Mouse (Mus musculus): ENCODE measurements around the gene Coq8a. TPM values are rescaled to one million over a fixed set of nuclear protein-coding genes. Genes with fewer than 3 reads are reported as not detected.

Gene Coq8a
- polyA plus RNA-seq, 1 experiment from 2014 or later, result 2.6 TPM

DNA sequence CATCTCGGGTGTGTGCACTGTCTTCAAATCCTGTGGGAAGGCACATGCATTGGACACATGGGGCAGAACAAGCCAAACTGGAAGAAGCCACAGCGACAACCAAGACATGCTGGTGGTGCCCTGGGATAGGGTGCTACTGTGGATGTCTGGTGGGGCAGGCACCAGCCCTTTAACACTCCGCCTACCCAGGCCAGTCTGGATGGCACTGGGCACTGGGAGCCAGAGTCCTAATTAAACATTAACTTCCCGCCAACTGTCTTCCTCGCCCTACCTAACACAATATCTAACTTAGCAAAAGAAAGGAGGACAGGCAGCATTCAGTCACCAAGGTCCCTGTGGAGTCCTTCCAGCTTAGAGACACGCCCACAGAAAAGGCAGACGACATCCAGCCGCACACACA is 23.8 kb downstream of the Coq8a start:
- in situ Hi-C loops (cut with MboI; ENCODE audit: low pct_unique_long_range_greater_than_20kb), result loop anchor here (5.0 kb wide), 2 partner anchors 42 to 247 kb away; no protein-coding TSS in a partner anchor
- POLR2A ChIA-PET, result interaction anchor here (0.6 kb wide), 1 partner anchor 159 kb away, joined by 4 read pairs; no protein-coding TSS in a partner anchor
- H3K27me3 ChIP-seq, result no peaks in the 10 kb centered on the region
- peak; percentile 42 for ATAC-seq
- CTCF ChIA-PET, result interaction anchor here (1.4 kb wide), 1 partner anchor 41 kb away, joined by 3 read pairs; no protein-coding TSS in a partner anchor
- DNase-seq (ENCODE audit: low read depth, low spot score), result no peak
- TF ChIP-seq CTCF (IDR thresholded peaks at IDR 0.05), result no peak

DNA sequence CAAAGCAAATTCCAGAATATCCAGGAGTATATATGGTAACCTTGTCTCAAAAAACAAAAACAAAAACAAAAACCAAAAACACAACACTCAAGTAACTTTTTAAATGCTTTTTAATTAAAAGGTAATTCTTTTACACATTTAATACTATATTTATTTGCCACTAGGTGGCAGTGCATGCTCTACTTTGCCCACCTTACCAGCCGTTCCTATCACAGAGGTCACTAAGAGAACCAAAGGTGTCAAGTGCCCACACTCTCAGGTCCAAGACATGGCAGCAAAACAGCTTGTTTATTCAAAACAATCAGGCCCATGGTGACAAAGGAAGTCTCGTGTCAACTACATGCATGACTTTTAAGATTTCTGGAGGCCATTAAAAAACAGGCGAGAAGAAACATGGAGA is 24.2 kb downstream of the Coq8a start:
- TF ChIP-seq CTCF (IDR thresholded peaks at IDR 0.05), result no peak
- in situ Hi-C loops (cut with MboI; ENCODE audit: low pct_unique_long_range_greater_than_20kb), result loop anchor here (5.0 kb wide), 2 partner anchors 42 to 247 kb away; no protein-coding TSS in a partner anchor
- DNase-seq (ENCODE audit: low read depth, low spot score) (no peak), ATAC-seq (no peak)
- ChIA-PET POLR2A (interaction anchor here (0.6 kb wide), 1 partner anchor 159 kb away, joined by 4 read pairs; no protein-coding TSS in a partner anchor), CTCF (interaction anchor here (1.4 kb wide), 1 partner anchor 42 kb away, joined by 3 read pairs; no protein-coding TSS in a partner anchor)
- no peaks in the 10 kb centered on the region for H3K27me3 ChIP-seq

DNA sequence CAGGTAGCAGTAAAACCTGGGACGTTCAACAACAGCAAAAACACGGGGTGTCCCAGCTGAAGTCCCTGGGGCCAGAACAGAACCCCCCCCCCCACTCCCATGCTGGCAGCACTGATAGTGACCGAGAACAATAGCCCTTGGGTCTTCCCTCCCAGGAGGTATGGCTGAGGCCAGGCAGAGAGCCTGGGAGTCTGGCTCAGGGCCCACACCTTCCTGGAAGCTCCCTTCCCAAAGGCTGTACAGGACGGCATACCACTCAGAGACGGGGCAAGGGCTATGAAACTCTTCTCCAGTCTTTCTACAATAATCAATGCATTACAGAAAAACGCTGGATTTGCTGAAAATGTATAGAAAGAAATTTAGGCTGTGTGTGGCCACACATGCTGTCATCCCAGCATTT is 24.7 kb downstream of the Coq8a start:
- ChIA-PET POLR2A (no interaction called here), CTCF (interaction anchor here (0.9 to 1.4 kb wide), 2 partner anchors 40 to 42 kb away, joined by 3 to 5 read pairs; no protein-coding TSS in a partner anchor)
- ATAC-seq (no peak), DNase-seq (ENCODE audit: low read depth, low spot score) (no peak)
- TF ChIP-seq CTCF (IDR thresholded peaks at IDR 0.05), result no peak
- H3K27me3 ChIP-seq, result no peaks in the 10 kb centered on the region
- in situ Hi-C loops (cut with MboI; ENCODE audit: low pct_unique_long_range_greater_than_20kb), result loop anchor here (5.0 kb wide), 2 partner anchors 43 to 248 kb away; no protein-coding TSS in a partner anchor

DNA sequence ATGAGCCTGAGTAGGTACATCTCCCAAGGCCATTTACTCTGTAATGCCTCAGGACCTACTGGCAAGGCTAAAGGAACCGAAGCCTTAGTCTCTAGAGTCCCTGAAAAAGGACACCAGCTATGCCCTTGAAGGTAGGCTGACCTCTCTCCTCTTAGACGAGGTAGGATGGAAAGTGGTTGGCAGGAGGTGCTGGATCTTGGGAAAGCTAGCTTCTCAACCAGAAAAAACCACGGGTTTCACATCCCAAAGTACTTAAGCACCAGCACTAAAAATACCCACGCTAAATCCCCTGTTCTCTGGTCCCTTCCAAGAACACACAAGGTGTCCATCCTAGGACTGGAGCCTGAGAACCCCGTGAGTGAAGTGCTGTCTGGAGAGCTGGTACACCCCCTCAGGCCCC is 26.4 kb downstream of the Coq8a start:
- H3K27me3 ChIP-seq, result no peaks in the 10 kb centered on the region
- DNase-seq (ENCODE audit: low read depth, low spot score) (no peak), ATAC-seq (no peak)
- CTCF ChIA-PET, result interaction anchor here (1.3 kb wide), 2 partner anchors 42 to 319 kb away, joined by 3 to 4 read pairs; no protein-coding TSS in a partner anchor
- in situ Hi-C loops (cut with MboI; ENCODE audit: low pct_unique_long_range_greater_than_20kb), result no loop called here
- no peak for TF ChIP-seq CTCF (IDR thresholded peaks at IDR 0.05)
- POLR2A ChIA-PET, result interaction anchor here (0.7 kb wide), 1 partner anchor 34 kb away, joined by 3 read pairs; no protein-coding TSS in a partner anchor

DNA sequence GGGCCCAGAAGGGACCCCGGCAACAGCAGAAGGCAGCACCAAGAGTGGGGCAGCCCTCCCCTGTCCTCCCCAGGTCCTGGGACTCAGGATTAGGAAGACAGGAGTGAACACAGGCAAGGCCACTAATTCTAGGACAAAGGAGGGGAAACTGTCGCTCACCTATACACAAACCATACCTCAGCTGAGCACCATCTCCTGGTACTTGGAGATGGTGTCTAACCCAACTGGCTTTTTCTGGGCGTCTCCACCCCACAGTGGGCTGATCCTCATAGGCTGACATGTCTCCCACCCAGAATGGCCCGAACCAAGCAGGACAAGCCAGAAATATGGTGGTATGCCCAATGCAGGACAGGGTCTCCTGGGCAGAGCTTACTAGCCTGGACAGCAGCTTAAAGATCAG is 26.8 kb downstream of the Coq8a start:
- ATAC-seq, result no peak

DNA sequence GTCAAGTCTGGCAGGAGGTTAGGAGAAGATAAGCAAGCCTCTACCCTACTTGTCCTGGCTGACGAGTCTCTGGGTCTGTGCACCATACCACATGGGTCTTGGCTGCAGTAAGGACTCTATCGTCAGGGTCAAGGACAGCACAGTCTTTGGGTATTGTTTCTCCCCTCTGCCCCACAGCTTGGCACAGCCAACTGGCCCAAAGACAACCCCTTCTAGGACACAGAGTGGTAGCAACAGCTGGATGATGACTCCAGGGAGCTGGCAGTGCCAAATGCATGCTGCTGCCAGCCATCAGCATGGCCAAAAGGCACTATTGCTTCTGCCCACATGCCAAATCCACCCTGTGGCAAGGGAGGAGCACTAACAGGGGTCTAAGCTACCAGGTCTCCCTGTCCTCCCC is 27.5 kb downstream of the Coq8a start:
- in situ Hi-C loops (cut with MboI; ENCODE audit: low pct_unique_long_range_greater_than_20kb), result no loop called here
- no peaks in the 10 kb centered on the region for H3K27me3 ChIP-seq
- ChIA-PET POLR2A (no interaction called here), CTCF (no interaction called here)
- no peak for ATAC-seq
- DNase-seq (ENCODE audit: low read depth, low spot score), result no peak
- TF ChIP-seq CTCF (IDR thresholded peaks at IDR 0.05), result no peak

More for the DNA sequence above, 26.8 kb downstream of the Coq8a start:
- ChIA-PET CTCF (interaction anchor here (1.3 kb wide), 2 partner anchors 43 to 319 kb away, joined by 3 to 4 read pairs; no protein-coding TSS in a partner anchor), POLR2A (no interaction called here)
- TF ChIP-seq CTCF (IDR thresholded peaks at IDR 0.05), result no peak
- H3K27me3 ChIP-seq, result no peaks in the 10 kb centered on the region
- no peak for DNase-seq (ENCODE audit: low read depth, low spot score)
- in situ Hi-C loops (cut with MboI; ENCODE audit: low pct_unique_long_range_greater_than_20kb), result no loop called here

DNA sequence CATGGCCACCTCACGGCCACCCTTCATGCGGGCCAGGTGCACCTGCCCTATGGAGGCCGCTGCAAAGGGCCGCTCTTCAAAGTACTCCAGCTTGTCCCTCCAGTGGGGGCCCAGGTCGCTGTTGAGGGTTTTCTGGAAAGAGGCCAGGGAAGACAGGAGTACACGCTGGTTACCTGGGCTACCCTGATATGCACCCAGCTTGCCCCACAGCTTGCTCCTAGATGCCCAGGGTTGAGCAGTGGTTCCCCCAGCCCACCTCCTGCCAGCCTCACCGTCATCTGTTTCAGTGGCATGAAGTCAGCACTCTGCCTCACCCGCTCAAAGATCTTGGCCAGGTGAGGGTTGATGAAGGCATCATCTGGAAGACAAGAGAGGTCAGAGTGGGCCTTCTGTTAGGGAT is 29.3 kb downstream of the Coq8a start:
- ChIA-PET CTCF (no interaction called here), POLR2A (no interaction called here)
- ATAC-seq, result no peak
- no peaks in the 10 kb centered on the region for H3K27me3 ChIP-seq
- TF ChIP-seq CTCF (IDR thresholded peaks at IDR 0.05), result no peak
- no peak for DNase-seq (ENCODE audit: low read depth, low spot score)
- in situ Hi-C loops (cut with MboI; ENCODE audit: low pct_unique_long_range_greater_than_20kb), result no loop called here

DNA sequence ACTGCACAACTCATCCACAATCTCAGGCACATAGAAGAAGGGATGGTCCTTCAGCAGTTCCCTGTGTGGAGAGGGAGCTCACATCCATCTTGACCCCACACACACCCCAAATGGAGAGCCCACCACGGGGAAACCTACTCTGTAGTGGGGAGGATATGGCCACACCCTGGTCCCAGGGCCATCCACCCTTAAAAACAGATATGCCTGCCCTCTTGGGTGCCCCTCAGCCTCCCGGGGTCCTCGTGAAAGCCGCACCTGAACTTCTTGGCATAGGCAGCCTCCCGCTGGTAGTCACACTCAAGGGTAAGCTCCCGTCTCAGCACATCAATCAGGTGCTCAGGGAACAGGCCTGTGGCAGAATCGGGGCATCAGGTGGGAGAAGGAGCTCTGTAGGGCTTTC is 30.2 kb downstream of the Coq8a start:
- POLR2A ChIA-PET, result interaction anchor here (0.6 kb wide), 1 partner anchor 111 kb away, joined by 4 read pairs; no protein-coding TSS in a partner anchor
- TF ChIP-seq CTCF (IDR thresholded peaks at IDR 0.05), result no peak
- DNase-seq (ENCODE audit: low read depth, low spot score) (no peak), ATAC-seq (no peak)
- CTCF ChIA-PET, result interaction anchor here (0.9 to 1.1 kb wide), 3 partner anchors 8 to 315 kb away, joined by 3 to 4 read pairs (median 3); no protein-coding TSS in a partner anchor
- no peaks in the 10 kb centered on the region for H3K27me3 ChIP-seq
- in situ Hi-C loops (cut with MboI; ENCODE audit: low pct_unique_long_range_greater_than_20kb), result no loop called here

DNA sequence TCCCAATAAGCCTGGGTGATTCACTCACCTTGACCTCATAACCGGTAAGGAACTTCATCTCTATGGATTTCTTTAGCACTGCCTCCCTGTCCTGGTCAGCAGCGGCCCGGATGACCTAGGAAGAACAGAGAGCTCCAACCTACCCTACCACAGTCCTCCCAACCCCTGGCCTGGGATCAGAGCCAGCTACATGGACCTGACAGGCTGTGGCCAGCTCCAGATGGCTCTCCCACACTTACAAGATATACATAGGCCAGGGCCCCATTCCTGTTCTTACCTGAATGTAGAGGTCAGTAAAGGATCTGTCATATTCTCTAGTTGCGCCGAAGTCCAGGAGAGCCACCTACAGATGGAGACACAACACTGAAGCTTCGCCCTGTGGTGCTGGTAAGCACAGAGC is 31.1 kb downstream of the Coq8a start:
- H3K27me3 ChIP-seq, result no peaks in the 10 kb centered on the region
- TF ChIP-seq CTCF (IDR thresholded peaks at IDR 0.05), result no peak
- in situ Hi-C loops (cut with MboI; ENCODE audit: low pct_unique_long_range_greater_than_20kb), result no loop called here
- DNase-seq (ENCODE audit: low read depth, low spot score), result no peak
- no peak for ATAC-seq
- CTCF ChIA-PET, result interaction anchor here (0.9 to 1.1 kb wide), 2 partner anchors 9 to 314 kb away, joined by 3 to 4 read pairs; no protein-coding TSS in a partner anchor
- POLR2A ChIA-PET, result no interaction called here

DNA sequence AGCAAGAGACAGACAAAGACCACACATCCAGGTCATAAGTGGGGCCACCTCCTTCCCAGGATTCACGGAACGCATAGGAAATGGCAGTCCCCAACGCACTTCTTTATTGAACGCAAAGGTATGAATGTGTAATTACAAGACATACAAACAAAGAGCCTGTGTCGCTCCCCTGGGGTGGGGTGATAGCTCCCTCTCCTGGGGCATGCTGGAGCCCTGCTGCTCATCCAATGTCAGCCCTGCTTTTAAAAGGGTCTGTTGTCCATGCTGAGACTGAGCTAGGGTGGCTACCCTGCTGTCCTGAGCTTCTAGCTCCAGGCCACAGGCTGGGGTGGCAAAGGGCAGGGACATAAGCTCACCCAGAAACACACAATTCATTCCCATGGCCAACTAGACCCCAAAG is 32.9 kb downstream of the Coq8a start:
- ChIA-PET CTCF (interaction anchor here (1.7 kb wide), 1 partner anchor 48 kb away, joined by 4 read pairs; no protein-coding TSS in a partner anchor), POLR2A (no interaction called here)
- no peaks in the 10 kb centered on the region for H3K27me3 ChIP-seq
- TF ChIP-seq CTCF (IDR thresholded peaks at IDR 0.05), result no peak
- ATAC-seq, result no peak
- in situ Hi-C loops (cut with MboI; ENCODE audit: low pct_unique_long_range_greater_than_20kb), result no loop called here
- no peak for DNase-seq (ENCODE audit: low read depth, low spot score)

DNA sequence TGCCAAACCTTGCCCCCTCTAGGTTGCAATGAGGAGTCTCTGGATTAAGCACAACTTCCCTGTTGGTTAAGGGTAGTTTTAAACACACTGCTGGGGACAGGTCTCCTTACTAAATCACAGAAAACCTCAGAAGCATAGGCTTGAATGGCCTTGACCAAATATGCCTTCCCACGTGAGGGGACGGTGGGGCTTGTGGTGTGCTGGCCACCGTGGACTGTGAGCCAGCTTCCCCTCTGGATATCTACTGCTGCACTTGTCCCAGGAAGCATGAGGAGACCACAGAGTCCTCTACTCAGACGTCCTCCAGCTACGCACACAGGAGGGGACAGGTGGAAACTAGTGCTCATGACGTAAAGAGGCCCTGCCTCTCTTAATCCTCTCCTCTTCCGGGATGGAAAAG is 36.4 kb downstream of the Coq8a start:
- in situ Hi-C loops (cut with MboI; ENCODE audit: low pct_unique_long_range_greater_than_20kb), result no loop called here
- ChIA-PET POLR2A (no interaction called here), CTCF (interaction anchor here (1.4 kb wide), 1 partner anchor 45 kb away, joined by 3 read pairs; no protein-coding TSS in a partner anchor)
- no peaks in the 10 kb centered on the region for H3K27me3 ChIP-seq
- no peak for DNase-seq (ENCODE audit: low read depth, low spot score)
- TF ChIP-seq CTCF (IDR thresholded peaks at IDR 0.05), result no peak
- no peak for ATAC-seq
